Mouse (Mus musculus) ES-Bruce4 (cell line): ENCODE data around the gene Gbp4. TPM values are rescaled to one million over a fixed set of nuclear protein-coding genes. Genes with fewer than 3 reads are reported as not detected.
"Not testable (repeated sequence)": the region's sequence is repeated elsewhere in the genome, so short reads cannot be mapped to it uniquely, and the experiment has no call there.

ENCODE experiments used
- H3K27ac ChIP-seq: 2 replicates; pipeline ENCODE4 v1.5.1; 2012; ENCODE audit warnings: low read length, inconsistent platforms; ENCODE audit not compliant: insufficient read depth
- H3K27me3 ChIP-seq: 2 replicates; pipeline ENCODE4 v1.6.1; 2012; ENCODE audit warnings: mild to moderate bottlenecking, low read length, inconsistent platforms; ENCODE audit not compliant: control insufficient read depth, poor library complexity, insufficient read depth, severe bottlenecking
- H3K36me3 ChIP-seq: 2 replicates; pipeline ENCODE4 v1.6.1; 2012; ENCODE audit warnings: inconsistent platforms, mild to moderate bottlenecking, low read length, moderate library complexity; ENCODE audit not compliant: control insufficient read depth, poor library complexity, insufficient read depth, severe bottlenecking
- H3K4me1 ChIP-seq: one replicate; pipeline ENCODE4 v1.8.1; 2011; ENCODE audit warnings: low read length; ENCODE audit not compliant: control insufficient read depth, insufficient read depth
- H3K4me3 ChIP-seq: 2 replicates; pipeline ENCODE4 v1.5.1; 2011; ENCODE audit warnings: low read depth, mild to moderate bottlenecking, low read length
- H3K9ac ChIP-seq: 2 replicates; pipeline ENCODE4 v1.6.1; 2012; ENCODE audit warnings: low read depth, mild to moderate bottlenecking, inconsistent platforms; ENCODE audit not compliant: poor library complexity, severe bottlenecking
- H3K9me3 ChIP-seq: replicated peaks from 2 replicates; pipeline ENCODE4 v1.6.1; 2012; ENCODE audit warnings: mild to moderate bottlenecking, low read length, inconsistent platforms; ENCODE audit not compliant: control insufficient read depth, poor library complexity, insufficient read depth, severe bottlenecking
- CTCF ChIP-seq: IDR thresholded peaks from one replicate; pipeline ENCODE4 v1.8.1; 2011; ENCODE audit warnings: low read depth, low read length
- EP300 ChIP-seq: IDR thresholded peaks from 2 replicates; pipeline ENCODE4 v1.6.1; 2011; ENCODE audit warnings: low read depth, low read length; ENCODE audit not compliant: insufficient read depth
- POLR2A ChIP-seq: IDR thresholded peaks from one replicate; pipeline ENCODE4 v1.8.1; 2011; ENCODE audit warnings: low read length; ENCODE audit not compliant: insufficient read depth
- polyA plus RNA-seq: library from polyadenylated mRNA; stranded (reverse); fragments of >200 nt; gene quantifications from 2 replicates; pipeline ENCODE4 v1.2.4, GENCODE M21; 2011; ENCODE audit warnings: low read depth; ENCODE audit not compliant: missing spikeins, insufficient read depth, insufficient read length

Gbp4 gene
- 0.72 and 0.79 TPM in 2 replicates for polyA plus RNA-seq

GRCm38 (mm10) chr5:105139409-105140088 is at the start of gene Gbp4, which contains the start of the genes Gbp9 and Gbp8:
Gbp4 (minus strand) TSS chr5:105139586.
Gbp9 (minus strand) TSS chr5:105139539.
Gbp8 (minus strand) TSS chr5:105139540.
- H3K9ac ChIP-seq, H3K36me3 ChIP-seq, H3K4me1 ChIP-seq, H3K27me3 ChIP-seq, H3K9me3 ChIP-seq, H3K4me3 ChIP-seq: not testable (repeated sequence)
- H3K27ac ChIP-seq, result peak within 1 kb of the TSS; percentile 51

- no peaks in the 10 kb centered on the region for H3K9me3 ChIP-seq
- H3K9ac ChIP-seq, result no peak overlapping the region
- H3K4me3 ChIP-seq, result no peak overlapping the region
- H3K27me3 ChIP-seq, result no peaks in the 10 kb centered on the region
- peaks cover 2% of the 10 kb centered on the region for H3K4me1 ChIP-seq
- H3K36me3 ChIP-seq, result no peaks in the 10 kb centered on the region
- no peak for TF ChIP-seq CTCF
- TF ChIP-seq EP300, result 0 out of 2 replicates have a peak, but pooled peaks have one; percentile 27
- no peak for TF ChIP-seq POLR2A
- no peak overlapping the region for H3K27ac ChIP-seq
Measured at GRCm38 (mm10) chr5:105181446-105181845, 42.1 kb upstream of the Gbp4 start.

- Histone ChIP-seq H3K36me3 (no peaks in the 10 kb centered on the region), H3K4me1 (no peaks in the 10 kb centered on the region), H3K4me3 (no peak overlapping the region), H3K9me3 (no peaks in the 10 kb centered on the region), H3K27ac (no peak overlapping the region), H3K27me3 (no peaks in the 10 kb centered on the region), H3K9ac (no peak overlapping the region)
- TF ChIP-seq CTCF (no peak), POLR2A (no peak), EP300 (no peak)
Measured at GRCm38 (mm10) chr5:105156582-105156981, 17.2 kb upstream of the Gbp4 start.

- H3K9ac ChIP-seq, result no peak overlapping the region
- no peak for TF ChIP-seq EP300
- TF ChIP-seq CTCF, result no peak
- TF ChIP-seq POLR2A, result no peak
- H3K9me3 ChIP-seq, result no peaks in the 10 kb centered on the region
- no peaks in the 10 kb centered on the region for H3K36me3 ChIP-seq
- no peak overlapping the region for H3K4me3 ChIP-seq
- H3K27ac ChIP-seq, result no peak overlapping the region
- H3K27me3 ChIP-seq, result no peaks in the 10 kb centered on the region
- H3K4me1 ChIP-seq, result no peaks in the 10 kb centered on the region
Measured at GRCm38 (mm10) chr5:105154049-105154448, 14.7 kb upstream of the Gbp4 start.

DNA sequence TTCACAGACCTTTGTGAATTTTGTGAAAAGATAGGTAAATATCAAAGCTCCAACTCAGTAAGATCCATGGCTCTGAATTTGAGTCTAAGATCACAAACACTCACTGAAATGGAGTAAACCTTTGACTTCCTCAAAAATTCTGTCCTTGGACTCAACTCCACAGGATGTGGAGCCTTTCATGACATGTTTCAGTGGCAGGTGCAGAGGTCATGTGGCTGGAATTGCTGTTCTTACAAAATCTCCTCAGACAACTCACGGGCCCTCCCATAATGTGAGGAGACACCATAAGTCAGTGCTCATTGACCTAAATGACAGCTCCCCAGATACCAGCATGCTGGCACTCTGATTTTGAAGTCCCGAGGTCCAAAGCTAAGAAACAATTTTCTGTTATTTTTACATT is 8.7 kb upstream of the Gbp4 start:
- not testable (repeated sequence) for H3K9ac ChIP-seq, H3K36me3 ChIP-seq, H3K9me3 ChIP-seq, H3K4me3 ChIP-seq, H3K27me3 ChIP-seq, H3K27ac ChIP-seq, H3K4me1 ChIP-seq

GRCm38 (mm10) chr5:105146447-105146846 is 7.1 kb upstream of the Gbp4 start:
- no peak overlapping the region for H3K27ac ChIP-seq

GRCm38 (mm10) chr5:105145731-105146130 is 6.3 kb upstream of the Gbp4 start:
- not testable (repeated sequence) for H3K36me3 ChIP-seq, H3K27me3 ChIP-seq, H3K9ac ChIP-seq, H3K4me1 ChIP-seq, H3K4me3 ChIP-seq, H3K27ac ChIP-seq, H3K9me3 ChIP-seq

More at GRCm38 (mm10) chr5:105146447-105146846, 7.1 kb upstream of the Gbp4 start:
- Histone ChIP-seq H3K36me3 (no peaks in the 10 kb centered on the region), H3K9me3 (no peaks in the 10 kb centered on the region), H3K9ac (no peak overlapping the region), H3K4me1 (peaks cover 2% of the 10 kb centered on the region), H3K4me3 (no peak overlapping the region), H3K27me3 (no peaks in the 10 kb centered on the region)
- TF ChIP-seq CTCF (no peak), POLR2A (no peak), EP300 (no peak)

- H3K36me3 ChIP-seq, H3K9ac ChIP-seq, H3K4me3 ChIP-seq, H3K4me1 ChIP-seq, H3K9me3 ChIP-seq, H3K27me3 ChIP-seq: not testable (repeated sequence)
- H3K27ac ChIP-seq, result peak overlapping the region; percentile 51; the same call in 1 of the 2 replicates
Measured at GRCm38 (mm10) chr5:105140089-105140810, 864 bp upstream of the Gbp4 start.
